ENCODE assay signal across 7 mouse cellular contexts in the genomic region with DNA sequence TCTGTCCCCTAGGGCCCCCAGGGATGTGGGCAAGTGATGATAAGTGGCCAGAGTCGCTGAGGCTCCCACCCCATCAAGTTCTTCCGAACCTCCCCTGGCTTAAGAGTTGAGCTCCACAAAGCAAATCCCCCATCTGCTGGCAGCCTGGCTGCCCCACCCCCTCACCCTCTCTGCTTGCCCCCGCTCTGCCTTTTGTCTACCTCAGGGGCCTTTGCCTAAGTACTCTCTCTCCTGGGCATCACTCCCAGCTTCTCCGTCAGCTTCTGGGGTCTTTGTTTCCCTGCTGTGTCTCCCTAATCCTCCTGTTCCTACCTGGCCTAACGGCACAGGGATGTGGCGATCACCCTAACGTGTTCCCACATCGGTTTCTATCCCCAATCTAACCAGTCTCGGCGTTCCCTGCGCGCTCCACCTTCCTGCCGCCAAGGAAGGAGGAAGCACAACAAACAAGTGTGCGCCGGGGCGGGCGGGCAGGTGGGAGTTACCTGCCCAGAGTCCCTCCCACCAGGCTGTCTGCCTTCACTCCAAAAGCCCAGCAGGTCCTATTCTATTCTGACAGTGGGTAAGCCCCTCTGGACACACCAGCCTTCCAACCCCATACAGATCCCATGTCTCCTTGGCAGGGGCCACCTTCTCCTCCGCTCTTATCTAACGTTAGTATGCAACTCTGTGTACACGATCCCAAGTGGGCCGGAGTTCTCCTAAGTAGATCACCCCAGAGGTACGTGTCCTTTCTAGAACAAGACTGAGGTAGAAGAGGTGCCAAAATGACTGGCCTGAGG. TPM values are rescaled to one million over a fixed set of nuclear protein-coding genes. Genes with fewer than 3 reads are reported as not detected.
DNase-seq lines count a peak whose midpoint lies in the region; ATAC-seq and TF ChIP-seq lines count a peak whose summit lies in the region.

No protein-coding gene starts in this region.

- peak overlapping the region; percentile 100 for H3K9ac ChIP-seq in embryonic facial prominence, embryonic 12.5 days
- H3K9ac ChIP-seq in hindbrain, embryonic 15.5 days: peak overlapping the region; percentile 99
- 0 out of 2 replicates have a peak overlapping the region, but pooled peaks have one; percentile 10 for H3K9ac ChIP-seq in liver, embryonic 12.5 days

- H3K27me3 ChIP-seq in embryonic facial prominence, embryonic 12.5 days: peaks cover 9% of the 10 kb centered on the region
- no peaks in the 10 kb centered on the region for H3K27me3 ChIP-seq in hindbrain, embryonic 15.5 days
- H3K27me3 ChIP-seq in liver, embryonic 12.5 days (replicated peaks): peaks cover 99% of the 10 kb centered on the region
- no peaks in the 10 kb centered on the region for H3K27me3 ChIP-seq in small intestine, adult 2 months (ENCODE audit: control insufficient read depth, insufficient read depth, low read length)

- peak overlapping the region; percentile 93 for H3K4me3 ChIP-seq in embryonic facial prominence, embryonic 12.5 days
- peak overlapping the region; percentile 94 for H3K4me3 ChIP-seq in hindbrain, embryonic 15.5 days
- H3K4me3 ChIP-seq in liver, embryonic 12.5 days: peak overlapping the region; percentile 74; the same call in 1 of the 2 replicates
- peak overlapping the region; percentile 82 for H3K4me3 ChIP-seq in small intestine, adult 2 months (ENCODE audit: low read depth, low read length)

- no peaks in the 10 kb centered on the region for H3K9me3 ChIP-seq in embryonic facial prominence, embryonic 12.5 days
- H3K9me3 ChIP-seq in hindbrain, embryonic 15.5 days: no peaks in the 10 kb centered on the region
- H3K9me3 ChIP-seq in liver, embryonic 12.5 days (replicated peaks): no peaks in the 10 kb centered on the region

- peak; percentile 29 for DNase-seq in right cerebral cortex, postnatal 14 days
- no peak for DNase-seq in right cerebral cortex, postnatal 4 days
- no peak for DNase-seq in layer of hippocampus, postnatal 10 days (ENCODE audit: low spot score in 2 of 2)

- TF ChIP-seq POLR2A in small intestine, adult 2 months (IDR thresholded peaks at IDR 0.05; ENCODE audit: low read depth, low read length): no peak

- H3K36me3 ChIP-seq in embryonic facial prominence, embryonic 12.5 days: peaks cover 20% of the 10 kb centered on the region
- peaks cover 17% of the 10 kb centered on the region for H3K36me3 ChIP-seq in hindbrain, embryonic 15.5 days
- peaks cover 9% of the 10 kb centered on the region; the same call in 1 of the 2 replicates for H3K36me3 ChIP-seq in liver, embryonic 12.5 days
- H3K36me3 ChIP-seq in small intestine, adult 2 months (ENCODE audit: control insufficient read depth, insufficient read depth, low read length): peaks cover 11% of the 10 kb centered on the region

- TF ChIP-seq CTCF in small intestine, adult 2 months (IDR thresholded peaks at IDR 0.05; ENCODE audit: extremely low read depth, insufficient read length, insufficient replicate concordance, low read depth, low read length): no peak

- H3K4me2 ChIP-seq in embryonic facial prominence, embryonic 12.5 days (replicated peaks): peak overlapping the region; percentile 99
- H3K4me2 ChIP-seq in hindbrain, embryonic 15.5 days: peak overlapping the region; percentile 98
- H3K4me2 ChIP-seq in liver, embryonic 12.5 days: peak overlapping the region; percentile 98

- H3K4me1 ChIP-seq in embryonic facial prominence, embryonic 12.5 days: peaks cover 48% of the 10 kb centered on the region
- H3K4me1 ChIP-seq in hindbrain, embryonic 15.5 days (replicated peaks): peaks cover 55% of the 10 kb centered on the region
- peaks cover 63% of the 10 kb centered on the region for H3K4me1 ChIP-seq in liver, embryonic 12.5 days
- peaks cover 41% of the 10 kb centered on the region for H3K4me1 ChIP-seq in small intestine, adult 2 months (ENCODE audit: control insufficient read depth, insufficient read depth, insufficient read length, low read length)

- peak overlapping the region; percentile 100; the same call in 1 of the 2 replicates for H3K27ac ChIP-seq in embryonic facial prominence, embryonic 12.5 days
- peak overlapping the region; percentile 100 for H3K27ac ChIP-seq in hindbrain, embryonic 15.5 days (replicated peaks)
- no peak overlapping the region for H3K27ac ChIP-seq in liver, embryonic 12.5 days
- H3K27ac ChIP-seq in small intestine, adult 2 months (ENCODE audit: insufficient read depth, low read depth, low read length): peak overlapping the region; percentile 72

- no peak for ATAC-seq in embryonic facial prominence, embryonic 12.5 days (ENCODE audit: insufficient number of reproducible peaks, insufficient read depth, low FRiP score, low TSS enrichment)
- no peak for ATAC-seq in hindbrain, embryonic 15.5 days (ENCODE audit: low FRiP score, low read depth)
- no peak for ATAC-seq in liver, embryonic 12.5 days

- 12% methylated on average over 22 of the region's 22 CpGs for WGBS in embryonic facial prominence, embryonic 12.5 days
- 6% methylated on average over 22 of the region's 22 CpGs for WGBS in hindbrain, embryonic 15.5 days
- WGBS in liver, embryonic 12.5 days (ENCODE audit: insufficient replicate concordance): 32% methylated on average over 22 of the region's 22 CpGs
- 16% methylated on average over 22 of the region's 22 CpGs for WGBS in small intestine, adult 2 months

RNA-seq across cellular contexts. Expression of a gene that starts 3.8 kb away (rescaled TPM):
- 3.1 and 4.1 TPM in 2 replicates for polyA plus RNA-seq in embryonic facial prominence, embryonic 12.5 days (2016; fragmentation: Nextera tagmentation; extraction: Ambion mirVana)
- 3.1 and 3.5 TPM in 2 replicates for polyA plus RNA-seq in hindbrain, embryonic 15.5 days (2015; fragmentation: Nextera tagmentation; extraction: Ambion mirVana)
- polyA plus RNA-seq in liver, embryonic 12.5 days (2016; fragmentation: Nextera tagmentation; extraction: Ambion mirVana): 0.32 and 0.33 TPM in 2 replicates
- 4.5 and 7.0 TPM in 2 replicates for polyA plus RNA-seq in small intestine, adult 2 months (2012; rRNA removed)
- total RNA-seq in layer of hippocampus, postnatal 10 days (2021): 1 to 10 TPM; 1.2 to 2.1 TPM

RNA-seq across cellular contexts. Expression of a gene that starts 4.6 kb away (rescaled TPM):
- polyA plus RNA-seq in embryonic facial prominence, embryonic 12.5 days (2016; fragmentation: Nextera tagmentation; extraction: Ambion mirVana): 390 and 395 TPM in 2 replicates
- 766 and 864 TPM in 2 replicates for polyA plus RNA-seq in hindbrain, embryonic 15.5 days (2015; fragmentation: Nextera tagmentation; extraction: Ambion mirVana)
- polyA plus RNA-seq in liver, embryonic 12.5 days (2016; fragmentation: Nextera tagmentation; extraction: Ambion mirVana): 64.5 and 66.7 TPM in 2 replicates
- 683 and 1,784 TPM in 2 replicates for polyA plus RNA-seq in small intestine, adult 2 months (2012; rRNA removed)
- 1,000 to 10,000 TPM; 1,413 to 1,419 TPM for total RNA-seq in layer of hippocampus, postnatal 10 days (2021)

RNA-seq across cellular contexts. Expression of a gene that starts 15.8 kb away (rescaled TPM):
- 419 and 427 TPM in 2 replicates for polyA plus RNA-seq in embryonic facial prominence, embryonic 12.5 days (2016; fragmentation: Nextera tagmentation; extraction: Ambion mirVana)
- polyA plus RNA-seq in hindbrain, embryonic 15.5 days (2015; fragmentation: Nextera tagmentation; extraction: Ambion mirVana): 565 and 615 TPM in 2 replicates
- polyA plus RNA-seq in liver, embryonic 12.5 days (2016; fragmentation: Nextera tagmentation; extraction: Ambion mirVana): 178 and 187 TPM in 2 replicates
- polyA plus RNA-seq in small intestine, adult 2 months (2012; rRNA removed): 212 and 412 TPM in 2 replicates
- total RNA-seq in layer of hippocampus, postnatal 10 days (2021): 100 to 1,000 TPM; 609 to 620 TPM

RNA-seq across cellular contexts. Expression of a gene that starts 27.3 kb away (rescaled TPM):
- polyA plus RNA-seq in embryonic facial prominence, embryonic 12.5 days (2016; fragmentation: Nextera tagmentation; extraction: Ambion mirVana): 0.09 and 0.39 TPM in 2 replicates
- polyA plus RNA-seq in hindbrain, embryonic 15.5 days (2015; fragmentation: Nextera tagmentation; extraction: Ambion mirVana): 0.14 and 0.32 TPM in 2 replicates
- polyA plus RNA-seq in liver, embryonic 12.5 days (2016; fragmentation: Nextera tagmentation; extraction: Ambion mirVana): 0.05 and 0.07 TPM in 2 replicates
- polyA plus RNA-seq in small intestine, adult 2 months (2012; rRNA removed): 3.7 and 5.8 TPM in 2 replicates
- total RNA-seq in layer of hippocampus, postnatal 10 days (2021): 1 to 10 TPM in 1 of 2 experiments, under 1 TPM in 1; 0.62 to 1.0 TPM

RNA-seq across cellular contexts. Expression of a gene that starts 50.0 kb away (rescaled TPM):
- 119 and 121 TPM in 2 replicates for polyA plus RNA-seq in embryonic facial prominence, embryonic 12.5 days (2016; fragmentation: Nextera tagmentation; extraction: Ambion mirVana)
- 92.5 and 102 TPM in 2 replicates for polyA plus RNA-seq in hindbrain, embryonic 15.5 days (2015; fragmentation: Nextera tagmentation; extraction: Ambion mirVana)
- polyA plus RNA-seq in liver, embryonic 12.5 days (2016; fragmentation: Nextera tagmentation; extraction: Ambion mirVana): 88.7 and 95.2 TPM in 2 replicates
- 82.6 and 131 TPM in 2 replicates for polyA plus RNA-seq in small intestine, adult 2 months (2012; rRNA removed)
- 100 to 1,000 TPM in 1 of 2 experiments, 10 to 100 TPM in 1; 97.7 to 101 TPM for total RNA-seq in layer of hippocampus, postnatal 10 days (2021)

Comparison
In these comparisons a context has a peak if more than half of its experiments do, and no peak if none do; other contexts are left out.
1. H3K9ac ChIP-seq: peak in every context shown above with its lines; median percentile 100 in embryonic facial prominence, embryonic 12.5 days; 99 in hindbrain, embryonic 15.5 days; 10 in liver, embryonic 12.5 days.